8 mouse cellular contexts compared by ENCODE assay signal in genomic region chr4:40853565-40854386, GRCm38 (mm10). TPM values are rescaled to one million over a fixed set of nuclear protein-coding genes. Genes with fewer than 3 reads are reported as not detected.
DNase-seq lines count a peak whose midpoint lies in the region; ATAC-seq and TF ChIP-seq lines count a peak whose summit lies in the region.

Gene B4galt1 (minus strand): TSS chr4:40854005.

- TF ChIP-seq POLR2A in lung, adult 2 months (IDR thresholded peaks at IDR 0.05; ENCODE audit: borderline replicate concordance, extremely low read depth, low read depth, low read length) = peak; percentile 79; the same call in 1 of the 2 replicates

- ATAC-seq in forebrain, embryonic 15.5 days (replicated peaks) = peak; percentile 94
- peak; percentile 88 for ATAC-seq in neutrophil, adult 5-6 weeks (ENCODE audit: extremely low read depth, insufficient number of reproducible peaks, low FRiP score, poor library complexity, severe bottlenecking)

- no peak for TF ChIP-seq CTCF in lung, adult 2 months (IDR thresholded peaks at IDR 0.05; ENCODE audit: insufficient read depth, low read length)

- peak within 1 kb of the TSS; percentile 81 for H3K27ac ChIP-seq in forebrain, embryonic 15.5 days (replicated peaks)

- peak within 1 kb of the TSS; percentile 79 for H3K4me3 ChIP-seq in forebrain, embryonic 15.5 days
- peak within 1 kb of the TSS; percentile 95 for H3K4me3 ChIP-seq in lung, adult 2 months (replicated peaks; ENCODE audit: extremely low read depth, low read depth, low read length)

- H3K9ac ChIP-seq in forebrain, embryonic 15.5 days (replicated peaks) = peak within 1 kb of the TSS; percentile 73

- H3K36me3 ChIP-seq in forebrain, embryonic 15.5 days = no peaks in the 10 kb centered on the region

- H3K4me2 ChIP-seq in forebrain, embryonic 15.5 days (replicated peaks) = peak within 1 kb of the TSS; percentile 73

- H3K27me3 ChIP-seq in forebrain, embryonic 15.5 days = no peaks in the 10 kb centered on the region

- no peaks in the 10 kb centered on the region for H3K9me3 ChIP-seq in forebrain, embryonic 15.5 days

- WGBS in forebrain, embryonic 15.5 days = under 1% methylated on average over 82 of the region's 83 CpGs
- under 1% methylated on average over 82 of the region's 83 CpGs for WGBS in lung, adult 2 months

- H3K4me1 ChIP-seq in forebrain, embryonic 15.5 days = peaks cover 36% of the 10 kb centered on the region
- peaks cover 13% of the 10 kb centered on the region; the same call in 1 of the 2 replicates for H3K4me1 ChIP-seq in lung, adult 2 months (ENCODE audit: control insufficient read depth, insufficient read depth, low read length)

- DNase-seq in ES-CJ7 (ENCODE audit: low read depth, low spot score) = peak; percentile 98
- DNase-seq in cerebellum, adult 11 months = peak; percentile 88
- peak; percentile 97 for DNase-seq in heart, postnatal 25 days (ENCODE audit: low spot score)
- peak; percentile 88 to 94 for DNase-seq in layer of hippocampus, adult 18-20 months (ENCODE audit: low spot score in 2 of 2)
- peak; percentile 99 for DNase-seq in lung, adult 2 months
- peak; percentile 98 to 99 for DNase-seq in thymus, adult 18-20 months

- intact Hi-C loops in heart, postnatal 25 days (cut with DNase I) = loop anchor here (2.0 to 5.0 kb wide), 4 partner anchors 15 to 94 kb away; partner anchors contain the start of genes Bag1 and Chmp5

RNA-seq across cellular contexts. Expression of gene B4galt1, which starts in this region (rescaled TPM):
- 7.0 and 7.3 TPM in 2 replicates for polyA plus RNA-seq in forebrain, embryonic 15.5 days (2015; fragmentation: Nextera tagmentation; extraction: Ambion mirVana)
- 10 to 100 TPM; 58.2 to 70.4 TPM for total RNA-seq in heart, postnatal 25 days (2021)
- total RNA-seq in layer of hippocampus, adult 18-20 months (2021) = 1 to 10 TPM; 7.0 to 7.6 TPM
- 44.6 and 47.7 TPM in 2 replicates for polyA plus RNA-seq in lung, adult 2 months (2012; rRNA removed)
- 28.4 and 31.2 TPM in 2 replicates for total RNA-seq in neutrophil, adult 5-6 weeks (2017)

Comparison
In these comparisons a context has a peak if more than half of its experiments do, and no peak if none do; other contexts are left out.
1. Peak in every context shown above with its lines: DNase-seq, ATAC-seq, H3K4me3 ChIP-seq and H3K27ac ChIP-seq.